Mouse (Mus musculus): ENCODE measurements around the gene Mrgprb1.
"Not testable (repeated sequence)": the region's sequence is repeated elsewhere in the genome, so short reads cannot be mapped to it uniquely, and the experiment has no call there.

Gene Mrgprb1

GRCm38 (mm10) chr7:48456242-48456641 lies at the start of gene Mrgprb1:
TSS of gene Mrgprb1 (minus strand) at chr7:48456342.
- no peak for DNase-seq

- no peak for DNase-seq
Observed at GRCm38 (mm10) chr7:48499221-48499620, 43.1 kb upstream of the Mrgprb1 start, which contains the start of gene Mrgprx2. TSS of gene Mrgprx2 (minus strand) at chr7:48499321.

GRCm38 (mm10) chr7:48436581-48436980 lies 19.6 kb downstream of the Mrgprb1 start:
- DNase-seq: no peak

- not testable (repeated sequence) for DNase-seq
Observed at GRCm38 (mm10) chr7:48435936-48436335, 20.2 kb downstream of the Mrgprb1 start.
